Mouse (Mus musculus): ENCODE measurements around the gene Lemd2.

GRCm38 (mm10) chr17:27225801-27226200, 21.5 kb upstream of the Lemd2 start:
- no peak for TF ChIP-seq CTCF (IDR thresholded peaks at IDR 0.05)
- TF ChIP-seq POLR2A (IDR thresholded peaks at IDR 0.05; ENCODE audit: insufficient read depth, low read depth, low read length), result no peak

Measured in heart, adult 2 months (tissue).